Mouse (Mus musculus): ENCODE measurements at regions not wholly inside any gene's neighbourhood (a gene's known extent, or its start where the extent isn't known, plus 50 kb on each side); places are given as distances from the start of the nearest gene placed in this dataset.
A peak's percentile ranks its signal among the peaks of the same experiment; 100 is the strongest.

GRCm38 (mm10) chr8:64542501-64542900, 150.4 kb downstream of the Cpe start:
- DNase-seq (ENCODE audit: low spot score), result no peak

GRCm38 (mm10) chr8:64539846-64540472, 152.9 kb downstream of the Cpe start:
- no peak for DNase-seq (ENCODE audit: low spot score)

- no peak for DNase-seq (ENCODE audit: low spot score)
These were observed 161.1 kb downstream of the Cpe start for GRCm38 (mm10) chr8:64531780-64532179.

DNA sequence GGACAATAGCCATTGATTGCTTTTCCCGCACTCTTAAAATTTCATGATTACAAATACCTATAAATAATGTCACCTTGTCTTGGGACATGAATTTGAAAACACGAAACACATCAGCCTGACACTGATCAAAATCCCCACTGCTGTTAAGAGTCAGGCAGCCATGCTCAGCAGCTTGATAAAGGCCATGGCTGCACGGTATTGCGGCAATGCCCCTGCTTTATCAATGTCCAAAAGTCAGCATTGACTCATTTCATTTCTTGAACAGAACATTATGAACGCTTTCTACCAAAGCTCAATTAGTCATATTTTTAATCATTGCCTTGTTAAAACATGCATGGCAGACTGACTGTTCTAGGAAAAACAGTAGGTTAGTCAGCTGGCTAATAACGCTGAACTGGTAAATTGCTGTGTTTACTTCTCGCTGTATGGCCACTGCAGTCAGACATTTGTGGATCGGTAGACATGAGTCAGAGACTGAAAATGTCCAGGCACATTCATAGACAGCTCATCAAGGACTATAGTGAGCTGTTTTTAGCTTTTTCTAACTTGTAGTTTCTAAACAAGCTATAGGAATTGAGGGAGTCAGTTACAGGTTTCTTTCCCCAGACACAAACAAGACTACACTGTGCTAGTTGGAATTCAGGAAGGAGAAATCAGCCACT, 170.3 kb downstream of the Cpe start:
- no peak for DNase-seq (ENCODE audit: low spot score)

- DNase-seq (ENCODE audit: low spot score), result no peak
These were observed 173.2 kb downstream of the Cpe start for GRCm38 (mm10) chr8:64519650-64520049.

DNA sequence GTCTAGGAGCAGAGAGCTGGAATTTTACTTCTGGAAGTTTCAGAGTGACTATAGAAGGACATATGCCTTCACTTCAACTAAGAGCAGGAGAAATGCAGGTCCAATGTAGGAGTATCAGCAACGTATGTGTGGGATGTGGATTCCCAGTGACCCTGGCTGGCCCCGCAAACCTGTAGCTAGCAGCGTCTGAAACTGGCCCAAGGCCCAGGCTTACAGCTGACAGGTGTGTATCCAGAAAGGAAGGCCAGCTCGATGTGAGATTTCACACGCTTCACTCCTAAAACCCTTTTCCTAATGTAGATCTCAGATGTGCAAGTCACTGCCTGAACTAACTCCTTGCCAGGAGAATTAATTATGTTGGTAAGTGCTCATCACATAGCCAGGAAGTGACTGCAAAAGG, 176.9 kb downstream of the Cpe start:
- DNase-seq (ENCODE audit: low spot score), result no peak

GRCm38 (mm10) chr8:64497281-64498060, 195.4 kb downstream of the Cpe start:
- DNase-seq (ENCODE audit: low spot score), result peak; percentile 67

- DNase-seq (ENCODE audit: low spot score), result peak; percentile 60
These were observed 196.3 kb downstream of the Cpe start for GRCm38 (mm10) chr8:64496333-64497213.

DNA sequence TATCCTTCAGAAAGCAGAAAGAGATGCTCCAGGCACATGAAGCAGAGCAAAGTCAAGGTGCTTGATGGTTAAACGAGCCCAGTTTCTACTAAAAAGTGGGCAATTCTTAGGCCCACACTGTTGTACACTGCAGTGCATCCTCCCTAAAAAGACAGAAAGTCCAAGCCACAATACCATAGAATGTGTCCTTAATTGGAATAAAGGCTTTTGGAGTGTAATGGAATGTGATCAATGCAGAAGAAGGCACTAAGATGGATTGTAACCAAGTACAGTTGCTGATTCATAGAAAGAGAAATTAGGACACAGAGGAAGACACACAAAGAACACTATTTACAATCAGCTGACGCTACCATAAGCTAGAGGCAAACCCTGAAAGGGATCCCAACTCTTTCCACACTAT, 201.3 kb downstream of the Cpe start:
- DNase-seq (ENCODE audit: low spot score), result no peak

- DNase-seq (ENCODE audit: low spot score), result no peak
These were observed 204.8 kb downstream of the Cpe start for GRCm38 (mm10) chr8:64488057-64488456.

GRCm38 (mm10) chr8:64473276-64473675, 219.6 kb downstream of the Cpe start:
- DNase-seq (ENCODE audit: low spot score), result no peak

DNA sequence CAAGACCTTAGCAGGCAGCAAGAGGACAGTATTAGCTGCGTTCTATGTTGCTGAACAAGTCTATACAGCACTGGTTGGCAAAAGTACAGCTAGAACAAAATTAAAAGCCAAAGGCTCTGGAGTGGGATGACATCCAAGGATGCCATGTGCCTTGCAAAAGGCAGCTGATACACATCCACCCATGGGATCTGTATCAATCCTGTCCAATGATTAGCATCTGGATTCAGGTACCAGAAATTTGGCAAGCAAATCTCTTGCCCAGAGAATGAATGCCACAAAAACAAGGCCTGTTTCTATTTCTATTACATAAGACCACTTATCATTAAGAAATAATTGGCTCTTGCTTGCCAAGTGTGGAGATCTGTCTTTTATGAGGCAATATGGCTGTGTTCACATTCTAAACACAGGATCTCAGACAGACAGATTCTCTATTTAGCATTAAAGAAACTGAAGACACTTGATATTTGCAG, 220.0 kb downstream of the Cpe start:
- no peak for DNase-seq (ENCODE audit: low spot score)

DNA sequence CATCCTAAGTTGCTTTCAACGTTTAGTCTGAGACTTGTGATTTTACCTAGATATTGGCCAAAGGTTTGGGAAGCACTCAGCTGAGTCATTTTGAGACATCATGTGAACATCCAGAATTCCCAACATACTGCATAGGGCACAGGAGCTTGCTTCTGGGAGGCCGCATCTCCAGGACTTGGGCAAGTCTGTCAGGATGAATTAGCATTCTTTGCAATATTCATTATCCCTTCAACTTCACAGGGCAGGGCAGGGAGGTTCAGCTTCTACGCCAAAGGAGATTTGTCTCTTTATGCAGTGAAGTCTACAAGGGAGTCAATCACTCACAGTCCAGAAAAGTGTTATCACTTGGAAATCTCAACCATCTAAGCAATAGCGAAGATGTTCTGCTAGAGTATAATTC, 231.7 kb downstream of the Cpe start:
- DNase-seq (ENCODE audit: low spot score), result peak; percentile 78

DNA sequence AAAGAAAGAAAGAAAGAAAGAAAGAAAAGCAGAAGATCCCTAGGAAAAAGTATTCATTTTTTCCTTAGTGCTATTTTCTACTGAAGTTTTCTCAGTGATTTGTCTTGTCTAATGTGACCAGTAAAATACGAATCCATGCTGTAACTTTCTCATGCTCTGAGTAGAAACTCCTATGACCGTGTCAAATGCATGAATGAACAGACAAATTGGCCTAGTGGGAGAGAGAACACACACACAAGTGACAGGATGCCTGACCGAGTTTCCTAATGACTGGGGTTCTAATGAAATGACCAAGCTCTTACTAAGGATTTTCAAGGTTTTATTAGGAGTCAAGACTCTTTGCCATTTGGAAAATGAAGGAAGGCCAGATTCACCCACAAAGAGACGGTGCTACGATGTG, 235.9 kb downstream of the Cpe start:
- DNase-seq (ENCODE audit: low spot score), result peak; percentile 78

DNA sequence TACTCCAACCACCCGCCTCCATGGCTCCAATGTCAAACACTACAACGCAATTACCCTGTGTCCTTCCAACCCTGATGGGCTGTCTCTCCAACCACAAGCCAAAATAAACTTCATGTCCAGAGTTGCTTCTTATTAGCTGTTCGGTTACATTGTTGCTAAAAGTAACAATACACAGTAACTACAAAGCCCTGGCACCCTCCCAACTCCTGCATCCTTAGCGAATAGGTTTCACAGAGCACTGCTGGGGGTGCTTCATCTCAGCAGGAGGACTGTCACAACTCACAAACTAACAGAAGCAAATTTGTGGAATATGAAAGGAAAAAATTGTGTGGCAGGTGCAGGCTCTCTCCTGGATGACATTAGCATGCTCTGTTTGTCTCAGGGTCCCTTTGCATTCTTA, 238.1 kb downstream of the Cpe start:
- DNase-seq (ENCODE audit: low spot score), result no peak

- no peak for DNase-seq (ENCODE audit: low spot score)
These were observed 239.3 kb upstream of the Tll1 start for GRCm38 (mm10) chr8:64445366-64445765.

DNA sequence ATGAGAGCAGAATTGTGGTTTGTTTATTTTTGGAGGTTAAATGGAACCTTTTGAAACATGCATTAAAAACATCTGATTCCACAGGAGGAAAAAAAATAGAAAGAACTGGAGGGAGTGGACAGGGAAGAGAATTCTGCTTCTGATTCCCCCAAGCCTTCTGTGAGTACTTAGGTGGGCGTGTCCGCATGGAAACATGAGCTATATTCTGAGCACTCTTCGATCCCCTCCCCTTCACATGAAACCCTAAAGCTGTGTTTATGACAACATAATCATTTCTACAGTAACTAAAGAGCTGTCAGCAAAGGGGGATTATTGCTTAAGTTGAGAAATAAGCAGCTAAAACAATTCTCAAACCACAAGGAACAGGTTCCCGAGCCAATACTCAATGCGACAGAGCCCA, 238.4 kb upstream of the Tll1 start:
- no peak for DNase-seq (ENCODE audit: low spot score)

DNA sequence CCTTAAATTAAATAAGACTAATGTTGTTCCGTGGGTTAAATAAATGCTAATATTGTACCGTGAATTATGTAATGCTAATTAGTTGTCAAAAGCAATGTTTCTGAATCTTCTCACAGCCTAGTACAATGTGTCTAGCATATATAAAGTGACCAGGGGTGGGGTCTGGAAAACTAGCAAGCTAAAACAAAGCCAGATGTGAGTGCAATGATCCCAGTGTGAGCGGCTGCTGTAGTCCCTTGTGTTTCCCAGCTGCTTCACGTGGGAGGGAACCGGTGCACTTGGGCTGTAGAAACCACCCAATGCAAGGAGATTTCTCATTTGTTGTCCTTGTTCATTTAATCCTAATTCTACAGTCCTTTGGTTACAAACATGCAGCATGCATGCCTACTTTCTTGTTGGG, 232.4 kb upstream of the Tll1 start:
- DNase-seq (ENCODE audit: low spot score), result no peak

GRCm38 (mm10) chr8:64434648-64435047, 228.6 kb upstream of the Tll1 start:
- peak; percentile 92 for DNase-seq (ENCODE audit: low spot score)

GRCm38 (mm10) chr8:64422850-64423214, 216.8 kb upstream of the Tll1 start:
- peak; percentile 63 for DNase-seq (ENCODE audit: low spot score)

- peak; percentile 32 for DNase-seq (ENCODE audit: low spot score)
These were observed 216.3 kb upstream of the Tll1 start for GRCm38 (mm10) chr8:64422200-64422849.

Measured in retina, embryonic 14.5 days (tissue).